12 mouse cellular contexts compared by ENCODE assay signal in genomic region chr14:99366996-99367555, GRCm38 (mm10).
DNase-seq lines count a peak whose midpoint lies in the region; ATAC-seq lines count a peak whose summit lies in the region.
"Had no signal": no experiment of that assay in that cellular context is flagged by ENCODE, and none has a peak within 500 bp of the region (broad histone marks: within the 10 kb centered on the region; RNA-seq: fewer than 3 reads in every experiment).

No protein-coding gene starts in this region.

- no peaks in the 10 kb centered on the region for H3K9me3 ChIP-seq in kidney, embryonic 14.5 days (ENCODE audit: control insufficient read depth, low read length)
- H3K9me3 ChIP-seq: intestine, embryonic 15.5 days; liver, embryonic 15.5 days; neural tube, embryonic 13.5 days had no signal

- no peaks in the 10 kb centered on the region for H3K27me3 ChIP-seq in kidney, embryonic 14.5 days (ENCODE audit: control insufficient read depth, insufficient read depth, low read length)
- H3K27me3 ChIP-seq: intestine, embryonic 15.5 days; liver, embryonic 15.5 days; neural tube, embryonic 13.5 days had no signal

- DNase-seq in embryo, embryonic 10.5 days (ENCODE audit: low spot score), result peak; percentile 15
- no peak for DNase-seq in embryo, embryonic 11 days
- peak; percentile 3 for DNase-seq in kidney, adult 9 months
- DNase-seq in kidney, postnatal 10 days, result peak; percentile 7
- DNase-seq in left cerebral cortex, postnatal 25 days (ENCODE audit: low spot score in 2 of 2), result no peak
- no peak for DNase-seq in thymus, postnatal 36 days
- no peak for DNase-seq in layer of hippocampus, postnatal 25 days (ENCODE audit: extremely low spot score in 1 of 2, low spot score in 1 of 2)

- H3K4me2 ChIP-seq in kidney, embryonic 14.5 days (replicated peaks; ENCODE audit: low read depth, low read length), result no peak overlapping the region

- H3K4me1 ChIP-seq in kidney, embryonic 14.5 days (ENCODE audit: control insufficient read depth, insufficient read depth, low read length), result no peaks in the 10 kb centered on the region
- H3K4me1 ChIP-seq: liver, embryonic 15.5 days had no signal

- intact Hi-C loops in left cerebral cortex, postnatal 25 days (cut with DNase I), result no loop called here

- H3K27ac ChIP-seq in kidney, embryonic 14.5 days (ENCODE audit: low read depth, low read length), result no peak overlapping the region
- H3K27ac ChIP-seq: liver, embryonic 15.5 days; neural tube, embryonic 13.5 days had no signal

- 58% methylated on average over 11 of the region's 11 CpGs for WGBS in kidney, embryonic 14.5 days

- no peak overlapping the region for H3K4me3 ChIP-seq in kidney, embryonic 14.5 days (ENCODE audit: low read length)
- H3K4me3 ChIP-seq: intestine, embryonic 15.5 days; liver, embryonic 15.5 days; neural tube, embryonic 13.5 days had no signal

- ATAC-seq in kidney, embryonic 14.5 days (ENCODE audit: low FRiP score, low TSS enrichment), result no peak

- no peaks in the 10 kb centered on the region for H3K36me3 ChIP-seq in kidney, embryonic 14.5 days (ENCODE audit: control insufficient read depth, insufficient read depth, low read length)
- H3K36me3 ChIP-seq: G1E; intestine, embryonic 15.5 days; liver, embryonic 15.5 days; neural tube, embryonic 13.5 days had no signal

- H3K9ac ChIP-seq in kidney, embryonic 14.5 days (ENCODE audit: low read depth, low read length), result no peak overlapping the region
- H3K9ac ChIP-seq: intestine, embryonic 15.5 days; liver, embryonic 15.5 days; neural tube, embryonic 13.5 days had no signal

Comparison
In these comparisons a context has a peak if more than half of its experiments do, and no peak if none do; other contexts are left out.
1. DNase-seq: peak in embryo, embryonic 10.5 days (single experiment), kidney, adult 9 months (single experiment) and kidney, postnatal 10 days (single experiment); none in embryo, embryonic 11 days (single experiment), left cerebral cortex, postnatal 25 days (0 of 2), thymus, postnatal 36 days (0 of 2) and layer of hippocampus, postnatal 25 days (0 of 2).